Mouse (Mus musculus) lung, postnatal 4 days (tissue): ENCODE measurements around the gene Evx2.

Experiments used
- DNase-seq, 2 experiments: peaks; one replicate each; pipeline ENCODE4 v3.0.0; 2021

Evx2 gene

DNA sequence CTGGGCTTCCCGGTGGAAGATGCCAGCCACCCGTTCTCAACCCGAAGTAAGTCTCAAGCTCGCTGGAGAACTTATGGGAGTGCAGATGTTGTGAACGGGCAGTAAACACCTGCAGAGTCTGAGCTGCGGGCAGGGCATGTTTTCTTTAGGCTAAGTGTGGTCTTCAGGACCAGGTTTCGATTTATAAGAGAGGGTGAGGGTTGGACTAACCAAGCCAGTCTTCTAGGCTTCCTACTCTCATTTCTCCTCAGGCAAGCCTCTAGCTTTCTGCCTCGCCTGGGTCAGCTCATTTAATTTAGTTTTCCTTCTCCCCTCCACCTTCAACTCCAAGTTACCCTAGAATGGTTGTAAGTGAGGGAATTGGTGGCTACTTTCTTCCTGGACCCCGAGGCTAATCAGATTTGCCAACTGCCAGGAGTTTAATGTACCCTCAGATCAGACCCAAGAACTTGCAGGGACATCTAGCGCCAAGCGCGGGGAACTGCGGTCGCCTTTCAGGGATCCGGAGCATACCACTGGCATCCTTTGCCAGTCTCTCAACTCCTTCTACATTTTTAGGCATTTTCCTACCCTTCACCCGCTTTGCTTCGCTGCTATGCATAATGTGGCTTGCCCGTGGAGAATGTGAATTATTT lies 4.1 kb upstream of the Evx2 start:
- DNase-seq = peak; percentile 50 to 67

GRCm38 (mm10) chr2:74661685-74662084 lies 2.3 kb upstream of the Evx2 start:
- peak in 1 of 2 experiments; percentile 49 for DNase-seq

GRCm38 (mm10) chr2:74660421-74661375 lies 1.3 kb upstream of the Evx2 start:
- peak in 1 of 2 experiments; percentile 23 for DNase-seq

GRCm38 (mm10) chr2:74658667-74659371 lies 538 bp downstream of the Evx2 start:
- peak in 1 of 2 experiments; percentile 27 for DNase-seq

DNA sequence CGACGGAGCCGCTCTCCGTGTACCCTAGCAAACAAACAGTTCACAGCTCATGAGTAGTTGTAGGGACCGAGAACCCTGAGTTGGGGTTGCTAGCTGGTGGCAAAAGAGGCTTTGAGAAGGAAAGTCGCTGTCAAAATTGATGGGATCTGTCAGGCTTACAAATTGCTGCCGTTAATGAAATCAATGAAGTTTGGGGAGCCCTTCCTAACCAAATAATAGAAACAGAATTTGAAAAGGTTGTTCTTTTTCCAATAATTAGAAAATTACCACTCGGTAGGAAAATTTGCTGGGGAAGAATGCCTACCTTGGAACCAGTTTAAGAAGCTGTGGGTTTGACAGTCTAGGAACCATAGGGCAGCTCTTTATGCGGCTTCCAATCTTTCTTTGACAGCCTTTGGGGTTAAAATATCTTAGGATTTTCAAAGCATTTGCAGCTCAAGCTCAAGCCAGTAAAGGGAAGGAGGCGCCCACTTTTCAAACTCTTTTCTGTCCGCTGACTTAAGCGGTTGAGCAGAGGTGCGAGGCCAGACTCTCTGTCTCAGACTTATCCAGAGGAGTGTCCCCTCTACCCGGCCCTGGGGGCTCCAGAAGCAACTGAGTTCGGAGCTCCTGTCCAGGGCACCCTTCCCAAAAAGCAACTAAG lies 1.2 kb downstream of the Evx2 start:
- DNase-seq = no peak

DNA sequence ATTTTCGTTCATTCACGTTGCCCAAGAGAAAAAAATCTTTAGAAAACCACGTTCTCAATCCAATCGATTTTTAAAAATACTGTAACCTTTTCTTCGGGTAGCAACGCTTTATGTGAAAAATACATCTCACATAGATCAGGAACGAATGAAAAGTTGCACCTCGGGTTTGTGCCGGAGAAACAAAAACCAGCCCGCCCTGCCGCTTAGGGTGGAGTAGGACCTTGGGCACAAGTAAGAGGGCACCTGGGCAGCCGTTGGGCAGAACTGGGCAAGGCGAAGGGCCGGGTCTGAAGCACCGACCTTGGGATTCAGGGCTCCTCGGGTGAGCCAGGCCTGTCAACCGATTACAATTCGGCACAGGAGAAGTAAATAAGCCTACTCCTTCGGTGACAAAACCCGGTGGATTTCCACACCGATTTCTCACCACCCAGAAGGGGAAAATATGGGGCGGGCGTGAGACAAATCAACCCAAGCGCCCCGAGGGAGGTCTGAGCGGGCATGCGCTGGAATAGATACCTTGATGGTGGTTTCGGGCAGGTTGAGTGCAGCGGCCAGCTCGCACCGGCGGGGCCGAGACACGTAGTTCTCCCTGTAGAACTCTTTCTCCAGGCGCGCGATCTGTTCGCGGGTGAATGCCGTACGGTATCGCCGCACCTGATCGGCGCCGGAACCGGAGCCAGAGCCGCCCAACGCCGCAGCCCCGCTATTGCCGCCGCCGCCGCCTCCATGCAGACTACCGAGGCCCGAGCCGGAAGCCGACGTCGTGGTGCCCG lies 1.9 kb downstream of the Evx2 start:
- peak in 1 of 2 experiments; percentile 25 for DNase-seq

DNA sequence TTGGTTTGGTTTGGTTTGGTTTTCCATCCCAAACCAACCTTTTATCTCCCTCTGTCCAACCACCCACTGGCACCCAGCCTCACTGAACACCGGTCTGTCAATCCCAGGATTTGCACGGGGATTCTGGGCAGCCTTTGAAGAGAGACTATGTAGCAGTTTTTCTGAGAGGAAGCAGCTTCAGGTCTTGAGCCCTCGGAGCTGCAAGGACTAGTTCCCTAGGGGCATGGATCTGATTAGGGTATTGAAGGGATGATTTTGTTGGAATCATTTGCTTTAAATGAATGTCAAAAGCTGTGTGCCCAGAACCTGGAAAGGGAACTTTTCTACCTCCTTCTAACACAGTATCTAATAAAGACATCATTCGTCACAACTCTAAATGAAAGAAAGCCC lies 2.7 kb downstream of the Evx2 start:
- no peak for DNase-seq

GRCm38 (mm10) chr2:74655821-74656631 lies 3.3 kb downstream of the Evx2 start:
- peak in 1 of 2 experiments; percentile 29 for DNase-seq

GRCm38 (mm10) chr2:74655420-74655781 lies 4.0 kb downstream of the Evx2 start:
- DNase-seq = peak; percentile 52 to 65

DNA sequence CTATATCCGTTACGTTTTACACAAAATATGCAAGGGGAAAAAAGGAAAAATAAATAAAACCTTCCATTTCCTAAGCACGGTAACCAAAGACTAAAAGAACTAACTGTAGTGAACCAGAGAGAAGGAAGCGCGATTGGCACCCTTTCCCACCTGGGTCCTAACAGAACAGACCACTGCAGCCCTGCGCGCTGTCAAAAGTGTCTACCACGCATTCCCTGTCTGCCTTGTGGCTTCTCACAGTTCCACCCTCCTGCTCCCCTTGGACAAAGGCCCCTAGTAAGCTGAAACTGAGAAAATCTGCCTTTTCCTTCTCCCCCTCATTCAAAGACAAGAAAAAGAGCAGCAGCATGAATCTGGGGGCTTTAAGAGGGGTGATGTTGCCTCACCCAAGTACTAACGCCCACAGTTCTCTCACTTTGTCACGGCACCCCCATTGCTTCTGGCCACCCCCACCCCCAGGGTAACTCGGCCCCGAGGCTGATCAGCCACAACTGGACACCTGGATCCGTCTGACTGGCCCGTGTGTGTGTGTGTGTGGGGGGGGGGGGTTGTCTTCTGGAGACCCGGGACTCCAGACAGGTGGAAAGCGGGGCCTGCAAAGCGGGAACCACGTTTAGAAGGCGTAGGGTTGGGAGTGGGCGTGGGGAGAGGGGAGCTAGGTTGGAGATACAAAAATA lies 4.5 kb downstream of the Evx2 start:
- no peak for DNase-seq

DNA sequence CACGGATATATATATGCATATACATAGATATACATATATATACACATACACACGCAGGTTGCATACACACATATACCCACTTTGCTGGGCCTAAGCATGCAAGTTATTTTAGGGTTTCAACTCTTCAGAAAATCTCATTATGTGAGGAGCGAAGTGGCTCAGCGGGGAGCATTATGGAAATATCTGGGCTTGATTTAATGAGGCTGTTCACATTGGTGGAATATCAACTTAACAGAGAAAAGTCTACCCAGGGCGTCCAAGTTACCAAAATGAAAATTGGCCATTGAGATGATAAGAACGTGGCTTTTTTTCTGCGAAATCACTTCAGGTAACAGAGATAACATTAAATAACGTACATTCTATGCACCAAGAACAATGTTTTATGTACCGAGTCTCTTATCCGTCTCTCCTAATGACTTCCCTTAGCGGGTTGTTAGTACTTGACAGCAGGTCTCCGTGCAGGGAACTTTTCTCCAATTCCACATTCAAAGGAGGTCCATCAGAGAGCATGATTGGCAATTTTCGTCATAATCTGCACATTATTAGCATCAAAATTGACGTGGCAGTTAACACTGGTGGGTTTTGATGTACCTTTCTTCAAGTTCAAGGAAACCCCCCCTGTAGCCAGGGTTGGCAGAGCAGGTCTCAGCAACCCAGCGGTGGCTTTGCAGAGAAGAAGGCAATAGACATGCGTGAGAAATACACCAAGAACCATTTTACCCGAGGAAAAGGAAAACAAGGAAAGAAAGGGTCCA lies 5.4 kb downstream of the Evx2 start:
- no peak for DNase-seq

- DNase-seq = no peak
Observed at GRCm38 (mm10) chr2:74652996-74653340, 6.4 kb downstream of the Evx2 start.

DNA sequence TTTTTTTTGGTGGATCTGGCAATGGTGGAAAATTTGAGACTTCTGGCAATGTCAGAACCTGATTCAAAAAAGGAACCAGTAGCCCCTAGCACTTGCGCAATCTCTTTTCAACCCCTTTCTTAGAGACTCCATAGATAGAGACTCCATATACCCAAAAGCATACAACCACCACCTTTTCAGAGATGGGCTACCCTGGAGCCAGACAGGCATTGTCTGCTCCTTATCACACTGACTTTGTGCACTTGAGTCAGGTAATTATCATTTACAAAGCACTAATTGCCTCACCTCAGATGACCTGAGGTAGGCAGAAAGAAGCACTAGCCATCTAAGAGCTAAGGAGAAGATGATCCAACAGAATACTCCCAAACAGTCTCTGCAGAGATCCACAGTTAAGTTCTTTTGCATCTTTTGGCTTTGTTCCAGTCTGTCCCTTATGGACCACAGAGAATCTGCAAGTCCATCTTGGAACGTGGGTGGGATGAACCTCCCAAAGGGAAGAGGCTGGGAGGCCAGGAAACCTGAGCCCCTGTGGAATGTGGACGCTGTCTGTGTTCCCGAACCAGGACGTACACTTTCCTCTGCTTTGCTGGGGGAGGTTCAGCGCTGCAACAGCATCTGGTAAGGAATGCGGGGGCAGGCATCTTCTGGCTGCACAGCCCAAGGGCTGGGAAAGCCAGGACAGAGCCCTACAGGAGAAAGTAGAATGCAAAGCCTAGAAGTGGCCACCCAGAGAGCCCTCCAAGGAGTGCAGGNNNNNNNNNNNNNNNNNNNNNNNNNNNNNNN lies 12.1 kb downstream of the Evx2 start:
- DNase-seq = no peak

DNA sequence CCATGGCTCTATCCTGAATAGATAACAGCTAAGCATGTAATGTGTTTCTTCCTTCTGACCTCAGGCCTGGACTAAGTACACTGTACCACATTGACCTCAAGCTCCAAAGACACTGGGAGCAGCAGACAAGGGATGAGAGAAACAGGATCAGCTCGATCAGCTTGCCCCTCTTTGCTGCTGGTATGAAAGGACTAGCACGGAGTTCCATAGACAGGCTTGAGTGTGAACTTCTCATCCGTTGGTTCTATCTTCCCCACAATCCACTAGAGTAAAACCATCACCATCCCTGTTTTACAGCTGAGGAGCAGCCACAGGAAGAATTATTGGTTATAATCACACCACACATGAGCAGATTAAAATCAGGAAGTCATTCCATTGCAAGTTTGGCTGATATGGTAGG lies 13.7 kb downstream of the Evx2 start:
- DNase-seq = no peak

DNA sequence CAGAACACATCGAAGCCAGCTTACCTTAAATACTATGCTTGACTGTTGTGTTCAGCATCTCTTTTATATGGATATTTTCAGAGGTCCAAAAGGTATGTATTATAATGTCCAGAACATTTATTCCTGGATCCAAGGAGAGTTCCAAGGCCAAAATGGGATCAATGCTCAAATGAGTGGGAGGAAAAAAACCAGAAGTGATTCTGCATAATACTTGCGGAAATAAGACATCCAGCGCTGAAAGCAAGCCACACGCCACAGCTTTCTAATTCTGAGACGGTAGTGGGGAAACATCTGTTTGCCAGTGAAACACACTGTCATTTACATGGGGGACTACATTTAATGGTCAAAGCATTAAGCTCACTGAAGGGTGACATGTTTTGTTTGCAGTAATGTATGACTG lies 16.9 kb downstream of the Evx2 start:
- DNase-seq = no peak

DNA sequence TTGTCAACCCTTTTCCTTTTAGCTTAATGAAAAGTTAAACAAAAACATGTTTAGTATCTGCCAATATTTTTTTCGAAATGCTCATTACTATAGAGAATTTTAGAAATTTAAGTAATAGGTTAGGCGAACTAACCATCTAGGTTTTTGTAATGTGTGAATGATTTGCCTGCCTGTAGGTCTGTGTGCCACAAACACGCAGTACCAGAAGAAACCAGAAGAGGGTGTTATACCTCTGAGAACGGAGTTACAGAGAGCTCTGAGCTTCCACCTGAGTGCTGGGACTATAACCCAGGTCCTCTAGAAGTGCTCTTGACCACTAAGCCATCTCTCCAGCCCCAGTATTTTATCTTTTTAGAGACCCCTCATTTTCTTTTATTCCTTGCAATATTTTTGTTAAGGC lies 23.9 kb downstream of the Evx2 start:
- DNase-seq = no peak

GRCm38 (mm10) chr2:74620368-74620767 lies 39.0 kb downstream of the Evx2 start:
- no peak for DNase-seq

- DNase-seq = no peak
Observed at GRCm38 (mm10) chr2:74619676-74620246, 39.6 kb downstream of the Evx2 start.

GRCm38 (mm10) chr2:74617706-74618105 lies 41.7 kb downstream of the Evx2 start:
- no peak for DNase-seq
